19 mouse cellular contexts compared by ENCODE assay signal in genomic region chr2:5743886-5744285, GRCm38 (mm10).
"Had no signal": no experiment of that assay in that cellular context is flagged by ENCODE, and none has a peak within 500 bp of the region (broad histone marks: within the 10 kb centered on the region; RNA-seq: fewer than 3 reads in every experiment).

No protein-coding gene starts in this region.

- DNase-seq: lung, adult 18-20 months; lung, embryonic 14.5 days; lung, postnatal 10 days; lung, postnatal 4 days; midbrain, embryonic 14.5 days; retina, postnatal 1 day; right cerebral cortex, adult 18-20 months; right cerebral cortex, postnatal 25 days; right cerebral cortex, postnatal 4 days; spleen, adult 18-20 months; thymus, adult 18-20 months; thymus, postnatal 14 days; thymus, postnatal 36 days had no signal

- H3K4me3 ChIP-seq: midbrain, embryonic 10.5 days; midbrain, embryonic 12.5 days; myocyte; neural tube, embryonic 13.5 days; neural tube, embryonic 15.5 days had no signal

- H3K9me3 ChIP-seq: midbrain, embryonic 10.5 days; midbrain, embryonic 12.5 days; neural tube, embryonic 15.5 days had no signal

- ATAC-seq: midbrain, embryonic 16.5 days had no signal

- H3K4me1 ChIP-seq: midbrain, embryonic 10.5 days; midbrain, embryonic 12.5 days; neural tube, embryonic 13.5 days; neural tube, embryonic 15.5 days had no signal

- H3K36me3 ChIP-seq: midbrain, embryonic 10.5 days; midbrain, embryonic 12.5 days; neural tube, embryonic 13.5 days; neural tube, embryonic 15.5 days had no signal

- H3K9ac ChIP-seq: lung, embryonic 14.5 days; midbrain, embryonic 12.5 days; neural tube, embryonic 13.5 days; neural tube, embryonic 15.5 days had no signal

- H3K4me2 ChIP-seq: lung, embryonic 14.5 days; midbrain, embryonic 12.5 days; neural tube, embryonic 13.5 days; neural tube, embryonic 15.5 days had no signal

- H3K27ac ChIP-seq: midbrain, embryonic 10.5 days; midbrain, embryonic 12.5 days; neural tube, embryonic 13.5 days; neural tube, embryonic 15.5 days had no signal

- H3K27me3 ChIP-seq: midbrain, embryonic 12.5 days; neural tube, embryonic 13.5 days; neural tube, embryonic 15.5 days had no signal
